Mouse (Mus musculus): Measurements from ENCODE around the gene Hps5. TPM values are rescaled to one million over a fixed set of nuclear protein-coding genes. Genes with fewer than 3 reads are reported as not detected.
A peak's percentile ranks its signal among the peaks of the same experiment; 100 is the strongest.

Hps5 gene
- polyA plus RNA-seq (2012; ENCODE audit: insufficient read depth, low replicate concordance), result 0.49 and 1.0 TPM in 2 replicates

- TF ChIP-seq GATA1 (IDR thresholded peaks at IDR 0.05; ENCODE audit: borderline replicate concordance, low read length) (no peak), FLI1 (IDR thresholded peaks at IDR 0.05; ENCODE audit: low read length) (peak; percentile 70; the same call in 1 of the 2 replicates)
- H3K4me1 ChIP-seq, result peaks cover 55% of the 10 kb centered on the region
- H3K27me3 ChIP-seq (replicated peaks), result no peaks in the 10 kb centered on the region
- no peaks in the 10 kb centered on the region for H3K9me3 ChIP-seq
- H3K4me3 ChIP-seq (replicated peaks), result peak within 1 kb of the TSS; percentile 98
- H3K36me3 ChIP-seq (replicated peaks; ENCODE audit: low read length), result peaks cover 27% of the 10 kb centered on the region
Measured at GRCm38 (mm10) chr7:46795287-46796205, at the start of gene Hps5, which contains the start of gene Gtf2h1. Gene Hps5 (minus strand): TSS chr7:46796064. Gene Gtf2h1 (plus strand): TSS chr7:46796103.

- Histone ChIP-seq H3K27me3 (replicated peaks) (no peaks in the 10 kb centered on the region), H3K9me3 (no peaks in the 10 kb centered on the region), H3K4me1 (peaks cover 86% of the 10 kb centered on the region), H3K36me3 (replicated peaks; ENCODE audit: low read length) (peaks cover 41% of the 10 kb centered on the region), H3K4me3 (replicated peaks) (peak overlapping the region; percentile 98)
- TF ChIP-seq GATA1 (IDR thresholded peaks at IDR 0.05; ENCODE audit: borderline replicate concordance, low read length) (no peak), FLI1 (IDR thresholded peaks at IDR 0.05; ENCODE audit: low read length) (no peak)
Measured at GRCm38 (mm10) chr7:46845211-46845977, 49.5 kb upstream of the Hps5 start.

GRCm38 (mm10) chr7:46843576-46843975 is 47.7 kb upstream of the Hps5 start:
- H3K4me1 ChIP-seq, result peaks cover 87% of the 10 kb centered on the region
- H3K36me3 ChIP-seq (replicated peaks; ENCODE audit: low read length), result peaks cover 23% of the 10 kb centered on the region
- TF ChIP-seq GATA1 (IDR thresholded peaks at IDR 0.05; ENCODE audit: borderline replicate concordance, low read length) (no peak), FLI1 (IDR thresholded peaks at IDR 0.05; ENCODE audit: low read length) (no peak)
- no peaks in the 10 kb centered on the region for H3K27me3 ChIP-seq (replicated peaks)
- no peaks in the 10 kb centered on the region for H3K9me3 ChIP-seq
- H3K4me3 ChIP-seq (replicated peaks), result no peak overlapping the region

GRCm38 (mm10) chr7:46842278-46842677 is 46.4 kb upstream of the Hps5 start:
- Histone ChIP-seq H3K36me3 (replicated peaks; ENCODE audit: low read length) (peaks cover 10% of the 10 kb centered on the region), H3K4me3 (replicated peaks) (no peak overlapping the region), H3K4me1 (peaks cover 89% of the 10 kb centered on the region), H3K9me3 (no peaks in the 10 kb centered on the region), H3K27me3 (replicated peaks) (no peaks in the 10 kb centered on the region)
- no peak for TF ChIP-seq GATA1 (IDR thresholded peaks at IDR 0.05; ENCODE audit: borderline replicate concordance, low read length)
- no peak for TF ChIP-seq FLI1 (IDR thresholded peaks at IDR 0.05; ENCODE audit: low read length)

- Histone ChIP-seq H3K36me3 (replicated peaks; ENCODE audit: low read length) (peaks cover 2% of the 10 kb centered on the region), H3K9me3 (no peaks in the 10 kb centered on the region), H3K4me3 (replicated peaks) (peak within 1 kb of the TSS; percentile 59), H3K27me3 (replicated peaks) (no peaks in the 10 kb centered on the region), H3K4me1 (peaks cover 96% of the 10 kb centered on the region)
- TF ChIP-seq FLI1 (IDR thresholded peaks at IDR 0.05; ENCODE audit: low read length) (no peak), GATA1 (IDR thresholded peaks at IDR 0.05; ENCODE audit: borderline replicate concordance, low read length) (no peak)
Measured at GRCm38 (mm10) chr7:46840787-46841525, 45.1 kb upstream of the Hps5 start, which contains the start of gene Ldha. Gene Ldha (plus strand): TSS chr7:46841475.

GRCm38 (mm10) chr7:46840326-46840725 is 44.5 kb upstream of the Hps5 start:
- peak overlapping the region; percentile 51 for H3K4me3 ChIP-seq (replicated peaks)
- H3K4me1 ChIP-seq, result peaks cover 100% of the 10 kb centered on the region
- no peaks in the 10 kb centered on the region for H3K27me3 ChIP-seq (replicated peaks)
- H3K36me3 ChIP-seq (replicated peaks; ENCODE audit: low read length), result peaks cover 2% of the 10 kb centered on the region
- TF ChIP-seq GATA1 (IDR thresholded peaks at IDR 0.05; ENCODE audit: borderline replicate concordance, low read length) (no peak), FLI1 (IDR thresholded peaks at IDR 0.05; ENCODE audit: low read length) (no peak)
- no peaks in the 10 kb centered on the region for H3K9me3 ChIP-seq

- Histone ChIP-seq H3K9me3 (no peaks in the 10 kb centered on the region), H3K4me3 (replicated peaks) (peak overlapping the region; percentile 17), H3K27me3 (replicated peaks) (no peaks in the 10 kb centered on the region), H3K36me3 (replicated peaks; ENCODE audit: low read length) (peaks cover 2% of the 10 kb centered on the region), H3K4me1 (peaks cover 100% of the 10 kb centered on the region)
- TF ChIP-seq FLI1 (IDR thresholded peaks at IDR 0.05; ENCODE audit: low read length) (no peak), GATA1 (IDR thresholded peaks at IDR 0.05; ENCODE audit: borderline replicate concordance, low read length) (no peak)
Measured at GRCm38 (mm10) chr7:46839861-46840260, 44.0 kb upstream of the Hps5 start.

GRCm38 (mm10) chr7:46839446-46839845 is 43.6 kb upstream of the Hps5 start:
- Histone ChIP-seq H3K4me1 (peaks cover 100% of the 10 kb centered on the region), H3K36me3 (replicated peaks; ENCODE audit: low read length) (peaks cover 2% of the 10 kb centered on the region), H3K27me3 (replicated peaks) (no peaks in the 10 kb centered on the region), H3K9me3 (no peaks in the 10 kb centered on the region), H3K4me3 (replicated peaks) (peak overlapping the region; percentile 88)
- TF ChIP-seq GATA1 (IDR thresholded peaks at IDR 0.05; ENCODE audit: borderline replicate concordance, low read length), result no peak
- TF ChIP-seq FLI1 (IDR thresholded peaks at IDR 0.05; ENCODE audit: low read length), result no peak

- no peaks in the 10 kb centered on the region for H3K9me3 ChIP-seq
- H3K27me3 ChIP-seq (replicated peaks), result no peaks in the 10 kb centered on the region
- peak overlapping the region; percentile 88 for H3K4me3 ChIP-seq (replicated peaks)
- peaks cover 100% of the 10 kb centered on the region for H3K4me1 ChIP-seq
- TF ChIP-seq FLI1 (IDR thresholded peaks at IDR 0.05; ENCODE audit: low read length) (no peak), GATA1 (IDR thresholded peaks at IDR 0.05; ENCODE audit: borderline replicate concordance, low read length) (no peak)
- peaks cover under 1% of the 10 kb centered on the region for H3K36me3 ChIP-seq (replicated peaks; ENCODE audit: low read length)
Measured at GRCm38 (mm10) chr7:46838891-46839302, 43.0 kb upstream of the Hps5 start.
